Mouse (Mus musculus): Measurements from ENCODE around the gene Arf3. TPM values are rescaled to one million over a fixed set of nuclear protein-coding genes. Genes with fewer than 3 reads are reported as not detected.

Arf3 gene
- total and polyA plus RNA-seq, 2 experiments from 2014 or later = 93.8 to 144 TPM

DNA sequence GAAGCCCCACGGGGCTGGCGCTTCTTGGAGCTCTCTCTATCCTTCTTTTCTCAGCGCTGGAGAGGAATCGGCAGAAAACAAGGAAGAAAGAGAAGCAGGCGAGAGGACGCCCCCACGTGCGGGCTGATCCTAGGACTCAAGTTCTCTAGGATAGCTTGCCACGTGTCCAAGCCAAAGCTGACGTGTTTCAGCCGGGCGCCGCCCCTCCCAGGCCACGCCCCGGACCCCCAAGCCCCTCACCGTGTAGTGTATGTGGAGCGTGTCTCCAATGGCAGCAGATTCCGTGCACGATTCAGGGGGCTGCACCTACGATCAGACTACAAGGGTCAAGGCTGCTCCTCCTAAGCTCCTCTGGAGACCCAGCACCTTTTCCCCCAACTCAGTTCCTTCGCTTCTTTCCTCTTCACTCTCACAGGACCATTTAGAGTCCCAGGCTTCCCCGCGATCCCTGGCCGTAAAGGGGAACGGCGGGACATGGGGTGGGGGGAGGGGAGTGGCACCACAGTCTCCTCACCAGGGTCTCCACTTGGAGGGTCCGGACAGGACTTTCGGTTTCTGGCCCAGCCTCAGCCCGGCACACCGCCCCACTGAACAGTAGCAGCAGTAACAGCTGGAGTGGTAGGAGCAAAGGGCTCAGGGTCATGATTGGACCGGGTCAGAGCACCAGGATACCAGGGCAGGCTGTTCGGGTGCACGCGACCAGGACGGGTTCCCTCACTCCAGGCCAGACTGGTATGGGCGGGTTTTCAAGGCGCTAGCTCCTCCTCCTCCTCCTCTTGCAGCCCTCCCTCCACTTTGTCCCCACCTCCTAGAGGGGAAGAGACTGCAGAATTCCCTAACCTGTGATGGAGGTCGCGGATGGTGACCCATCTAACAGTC is 35.3 kb downstream of the Arf3 start, which contains the start of gene Fkbp11:
Gene Fkbp11, minus strand, starts transcription at position 756 of the 879 bp plus-strand sequence.
- no peaks in the 10 kb centered on the region; the same call in none of the 2 replicates for H3K27me3 ChIP-seq (ENCODE audit: insufficient read depth, low read length)
- no peaks in the 10 kb centered on the region for H3K9me3 ChIP-seq (ENCODE audit: low read length)
- no peaks in the 10 kb centered on the region for H3K36me3 ChIP-seq (ENCODE audit: insufficient read depth, low read length)
- peak; percentile 45 for DNase-seq (ENCODE audit: low spot score)
- peak within 1 kb of the TSS; percentile 52 for H3K9ac ChIP-seq (replicated peaks; ENCODE audit: low read length, poor library complexity, severe bottlenecking)
- WGBS = under 1% methylated on average over 39 of the region's 39 CpGs
- H3K4me3 ChIP-seq (ENCODE audit: low read depth, low read length) = peak within 1 kb of the TSS; percentile 41
- peak; percentile 74 for ATAC-seq (ENCODE audit: low FRiP score)
- TF ChIP-seq CTCF (IDR thresholded peaks at IDR 0.05) = no peak
- H3K4me1 ChIP-seq (ENCODE audit: insufficient read depth, low read length) = peaks cover 4% of the 10 kb centered on the region; the same call in 1 of the 2 replicates
- H3K27ac ChIP-seq (ENCODE audit: low read depth, low read length) = no peak within 1 kb of the TSS
- H3K4me2 ChIP-seq (ENCODE audit: low read depth, low read length, poor library complexity, severe bottlenecking) = peak within 1 kb of the TSS; percentile 95

DNA sequence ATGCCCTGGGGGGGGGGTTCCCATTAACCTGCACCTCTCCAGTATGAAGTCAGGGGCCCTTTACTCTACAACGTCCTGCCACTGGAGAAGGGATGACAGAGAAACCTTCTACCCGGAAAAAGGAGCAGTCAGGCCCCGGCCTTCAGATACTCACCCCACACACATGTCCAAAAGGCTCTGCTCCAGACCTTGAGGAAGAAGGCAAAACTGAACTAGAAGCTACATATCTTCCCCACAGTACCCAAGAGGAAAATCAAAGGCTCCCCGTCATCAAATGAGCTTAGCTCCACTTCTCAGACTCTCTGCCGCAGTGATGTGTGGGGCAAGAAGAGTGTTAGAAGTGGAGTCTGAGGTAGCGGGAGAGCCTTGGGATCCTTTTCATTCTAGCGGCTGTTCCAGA is 36.3 kb downstream of the Arf3 start:
- Histone ChIP-seq H3K4me3 (ENCODE audit: low read depth, low read length) (peak overlapping the region; percentile 41; the same call in 1 of the 2 replicates), H3K4me2 (ENCODE audit: low read depth, low read length, poor library complexity, severe bottlenecking) (peak overlapping the region; percentile 95), H3K27ac (ENCODE audit: low read depth, low read length) (no peak overlapping the region), H3K36me3 (ENCODE audit: insufficient read depth, low read length) (no peaks in the 10 kb centered on the region), H3K9ac (replicated peaks; ENCODE audit: low read length, poor library complexity, severe bottlenecking) (no peak overlapping the region), H3K9me3 (ENCODE audit: low read length) (no peaks in the 10 kb centered on the region), H3K4me1 (ENCODE audit: insufficient read depth, low read length) (peaks cover 4% of the 10 kb centered on the region; the same call in 1 of the 2 replicates), H3K27me3 (ENCODE audit: insufficient read depth, low read length) (no peaks in the 10 kb centered on the region; the same call in none of the 2 replicates)
- no peak for DNase-seq (ENCODE audit: low spot score)
- 41% methylated on average over 7 of the region's 7 CpGs for WGBS
- TF ChIP-seq CTCF (IDR thresholded peaks at IDR 0.05) = no peak
- no peak for ATAC-seq (ENCODE audit: low FRiP score)

DNA sequence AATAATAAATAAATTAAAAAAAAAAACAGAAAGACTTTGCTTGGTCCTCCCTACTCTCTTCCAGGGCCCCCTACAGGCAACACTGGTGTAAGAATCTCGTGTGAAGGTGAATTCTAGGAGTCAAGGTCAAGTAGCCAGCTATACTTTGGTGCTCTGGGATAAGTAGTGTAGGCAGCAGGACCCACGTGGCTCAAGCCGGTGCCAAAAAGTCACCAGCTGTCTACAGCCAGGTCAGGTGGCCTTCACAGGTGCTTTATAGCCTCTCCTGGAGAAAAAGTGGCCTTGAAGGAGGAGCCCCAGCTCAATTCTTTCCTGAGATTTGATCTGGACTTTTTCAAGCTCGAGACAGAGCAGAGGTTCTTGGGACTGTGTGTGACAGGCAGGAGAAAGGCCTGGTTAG is 36.9 kb downstream of the Arf3 start:
- ATAC-seq (ENCODE audit: low FRiP score) = no peak
- no peak overlapping the region for H3K27ac ChIP-seq (ENCODE audit: low read depth, low read length)
- no peaks in the 10 kb centered on the region; the same call in none of the 2 replicates for H3K27me3 ChIP-seq (ENCODE audit: insufficient read depth, low read length)
- H3K4me2 ChIP-seq (ENCODE audit: low read depth, low read length, poor library complexity, severe bottlenecking) = no peak overlapping the region
- 83% methylated on average over 4 of the region's 4 CpGs for WGBS
- H3K36me3 ChIP-seq (ENCODE audit: insufficient read depth, low read length) = no peaks in the 10 kb centered on the region
- TF ChIP-seq CTCF (IDR thresholded peaks at IDR 0.05) = no peak
- H3K4me3 ChIP-seq (ENCODE audit: low read depth, low read length) = no peak overlapping the region
- no peak for DNase-seq (ENCODE audit: low spot score)
- H3K4me1 ChIP-seq (ENCODE audit: insufficient read depth, low read length) = peaks cover 4% of the 10 kb centered on the region; the same call in 1 of the 2 replicates
- H3K9ac ChIP-seq (replicated peaks; ENCODE audit: low read length, poor library complexity, severe bottlenecking) = no peak overlapping the region
- no peaks in the 10 kb centered on the region for H3K9me3 ChIP-seq (ENCODE audit: low read length)

- Histone ChIP-seq H3K27me3 (ENCODE audit: insufficient read depth, low read length) (no peaks in the 10 kb centered on the region; the same call in none of the 2 replicates), H3K9me3 (ENCODE audit: low read length) (no peaks in the 10 kb centered on the region), H3K9ac (replicated peaks; ENCODE audit: low read length, poor library complexity, severe bottlenecking) (no peak overlapping the region), H3K4me3 (ENCODE audit: low read depth, low read length) (no peak overlapping the region), H3K27ac (ENCODE audit: low read depth, low read length) (no peak overlapping the region), H3K36me3 (ENCODE audit: insufficient read depth, low read length) (no peaks in the 10 kb centered on the region), H3K4me1 (ENCODE audit: insufficient read depth, low read length) (peaks cover 4% of the 10 kb centered on the region; the same call in 1 of the 2 replicates), H3K4me2 (ENCODE audit: low read depth, low read length, poor library complexity, severe bottlenecking) (peak overlapping the region; percentile 28)
- ATAC-seq (ENCODE audit: low FRiP score) (no peak), DNase-seq (ENCODE audit: low spot score) (no peak)
- WGBS = 32% methylated on average over 18 of the region's 19 CpGs
- TF ChIP-seq CTCF (IDR thresholded peaks at IDR 0.05) = no peak
Measured at GRCm38 (mm10) chr15:98724441-98724840, 38.6 kb downstream of the Arf3 start.

DNA sequence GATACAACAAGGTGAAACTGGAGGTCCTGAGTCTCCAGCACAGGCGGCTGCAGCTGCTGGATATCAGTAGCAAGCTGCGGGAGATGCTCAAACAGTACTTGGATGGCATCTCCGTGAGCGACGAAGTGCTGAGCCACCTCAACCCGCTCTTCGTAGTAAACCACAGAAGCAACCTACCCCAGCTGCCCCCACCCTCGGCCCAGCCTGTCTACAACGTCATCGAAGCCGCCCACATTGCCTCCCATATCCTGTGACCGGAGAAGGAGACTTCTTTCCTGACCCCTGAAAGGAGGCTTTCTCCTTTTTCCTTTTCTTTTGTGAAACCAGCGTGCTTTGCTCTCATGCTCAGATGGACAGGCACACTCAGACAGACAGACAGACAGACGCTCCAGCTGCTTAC is 40.2 kb downstream of the Arf3 start:
- DNase-seq (ENCODE audit: low spot score) (no peak), ATAC-seq (ENCODE audit: low FRiP score) (no peak)
- no peaks in the 10 kb centered on the region for H3K9me3 ChIP-seq (ENCODE audit: low read length)
- no peaks in the 10 kb centered on the region; the same call in 1 of the 2 replicates for H3K27me3 ChIP-seq (ENCODE audit: insufficient read depth, low read length)
- no peak overlapping the region for H3K4me2 ChIP-seq (ENCODE audit: low read depth, low read length, poor library complexity, severe bottlenecking)
- H3K27ac ChIP-seq (ENCODE audit: low read depth, low read length) = no peak overlapping the region
- H3K36me3 ChIP-seq (ENCODE audit: insufficient read depth, low read length) = 0 out of 2 replicates have a peak, but pooled peaks cover 5% of the 10 kb centered on the region
- TF ChIP-seq CTCF (IDR thresholded peaks at IDR 0.05) = no peak
- no peak overlapping the region for H3K9ac ChIP-seq (replicated peaks; ENCODE audit: low read length, poor library complexity, severe bottlenecking)
- no peak overlapping the region for H3K4me3 ChIP-seq (ENCODE audit: low read depth, low read length)
- 77% methylated on average over 14 of the region's 14 CpGs for WGBS
- H3K4me1 ChIP-seq (ENCODE audit: insufficient read depth, low read length) = peaks cover 4% of the 10 kb centered on the region; the same call in 1 of the 2 replicates

GRCm38 (mm10) chr15:98722191-98722590 is 40.8 kb downstream of the Arf3 start:
- Histone ChIP-seq H3K27ac (ENCODE audit: low read depth, low read length) (no peak overlapping the region), H3K9ac (replicated peaks; ENCODE audit: low read length, poor library complexity, severe bottlenecking) (no peak overlapping the region), H3K4me3 (ENCODE audit: low read depth, low read length) (no peak overlapping the region), H3K9me3 (ENCODE audit: low read length) (no peaks in the 10 kb centered on the region), H3K4me1 (ENCODE audit: insufficient read depth, low read length) (peaks cover 1% of the 10 kb centered on the region; the same call in 1 of the 2 replicates), H3K27me3 (ENCODE audit: insufficient read depth, low read length) (no peaks in the 10 kb centered on the region; the same call in 1 of the 2 replicates), H3K4me2 (ENCODE audit: low read depth, low read length, poor library complexity, severe bottlenecking) (no peak overlapping the region), H3K36me3 (ENCODE audit: insufficient read depth, low read length) (0 out of 2 replicates have a peak, but pooled peaks cover 5% of the 10 kb centered on the region)
- no peak for DNase-seq (ENCODE audit: low spot score)
- no peak for TF ChIP-seq CTCF (IDR thresholded peaks at IDR 0.05)
- 70% methylated on average over 8 of the region's 8 CpGs for WGBS
- ATAC-seq (ENCODE audit: low FRiP score) = no peak

Measured in midbrain, postnatal 0 days (tissue).